ENCODE assay signal across 12 mouse cellular contexts in genomic region chr7:125335586-125336165, GRCm38 (mm10).
DNase-seq lines count a peak whose midpoint lies in the region; ATAC-seq and TF ChIP-seq lines count a peak whose summit lies in the region.
"Had no signal": no experiment of that assay in that cellular context is flagged by ENCODE, and none has a peak within 500 bp of the region (broad histone marks: within the 10 kb centered on the region; RNA-seq: fewer than 3 reads in every experiment).

No protein-coding gene starts in this region.

- no peak overlapping the region for H3K27ac ChIP-seq in cerebellum, adult 2 months (ENCODE audit: insufficient read depth, low read length)
- no peak overlapping the region for H3K27ac ChIP-seq in midbrain, postnatal 0 days (ENCODE audit: low read depth, low read length)
- no peak overlapping the region for H3K27ac ChIP-seq in heart, embryonic 10.5 days
- H3K27ac ChIP-seq: liver, embryonic 13.5 days; midbrain, embryonic 12.5 days had no signal

- TF ChIP-seq CTCF in cerebellum, adult 2 months (IDR thresholded peaks at IDR 0.05; ENCODE audit: borderline replicate concordance, insufficient read depth, low read depth, low read length), result no peak
- TF ChIP-seq CTCF in midbrain, postnatal 0 days (IDR thresholded peaks at IDR 0.05), result no peak

- DNase-seq in left cerebral cortex, postnatal 4 days, result peak; percentile 95
- DNase-seq in left cerebral cortex, postnatal 36 days (ENCODE audit: low spot score in 2 of 2), result no peak
- peak; percentile 64 for DNase-seq in brain, adult 2 months (ENCODE audit: low read depth, low spot score)
- peak; percentile 53 to 76 for DNase-seq in cerebellum, adult 2 months
- DNase-seq in midbrain, postnatal 0 days (ENCODE audit: low spot score), result peak; percentile 95
- no peak for DNase-seq in heart, postnatal 25 days (ENCODE audit: low spot score)
- no peak for DNase-seq in heart, embryonic 10.5 days (ENCODE audit: low spot score)
- DNase-seq: kidney, adult 11 months; liver, embryonic 13.5 days; thymus, postnatal 25 days had no signal

- no peaks in the 10 kb centered on the region for H3K36me3 ChIP-seq in midbrain, postnatal 0 days (ENCODE audit: insufficient read depth, low read length)
- no peaks in the 10 kb centered on the region for H3K36me3 ChIP-seq in heart, embryonic 10.5 days
- H3K36me3 ChIP-seq: liver, embryonic 13.5 days; midbrain, embryonic 12.5 days had no signal

- intact Hi-C loops in left cerebral cortex, postnatal 4 days (cut with DNase I), result no loop called here
- intact Hi-C loops in left cerebral cortex, postnatal 36 days (cut with DNase I), result no loop called here
- intact Hi-C loops in heart, postnatal 25 days (cut with DNase I), result no loop called here

- H3K4me2 ChIP-seq in midbrain, postnatal 0 days (ENCODE audit: low read depth, low read length, poor library complexity, severe bottlenecking), result no peak overlapping the region
- H3K4me2 ChIP-seq: heart, embryonic 11.5 days; liver, embryonic 13.5 days; midbrain, embryonic 12.5 days had no signal

- H3K9ac ChIP-seq in midbrain, postnatal 0 days (replicated peaks; ENCODE audit: low read length, poor library complexity, severe bottlenecking), result no peak overlapping the region
- H3K9ac ChIP-seq: liver, embryonic 13.5 days; midbrain, embryonic 12.5 days had no signal

- ATAC-seq in midbrain, postnatal 0 days (ENCODE audit: low FRiP score), result peak; percentile 85

- no peak for TF ChIP-seq POLR2A in cerebellum, adult 2 months (IDR thresholded peaks at IDR 0.05; ENCODE audit: borderline replicate concordance, insufficient read depth, low read length)

- H3K4me1 ChIP-seq in cerebellum, adult 2 months (ENCODE audit: control insufficient read depth, insufficient read depth, low read length), result peaks cover 7% of the 10 kb centered on the region; the same call in 1 of the 2 replicates
- no peaks in the 10 kb centered on the region for H3K4me1 ChIP-seq in midbrain, postnatal 0 days (ENCODE audit: insufficient read depth, low read length)
- H3K4me1 ChIP-seq in heart, embryonic 10.5 days, result no peaks in the 10 kb centered on the region
- H3K4me1 ChIP-seq: liver, embryonic 13.5 days had no signal

- WGBS in cerebellum, adult 2 months, result 3% methylated on average over 3 of the region's 3 CpGs
- 62% methylated on average over 3 of the region's 3 CpGs for WGBS in midbrain, postnatal 0 days
- WGBS in heart, embryonic 10.5 days, result 68% methylated on average over 3 of the region's 3 CpGs

- H3K9me3 ChIP-seq in midbrain, postnatal 0 days (ENCODE audit: low read length), result no peaks in the 10 kb centered on the region
- no peaks in the 10 kb centered on the region for H3K9me3 ChIP-seq in heart, embryonic 10.5 days
- H3K9me3 ChIP-seq: liver, embryonic 13.5 days; midbrain, embryonic 12.5 days had no signal

- H3K4me3 ChIP-seq in cerebellum, adult 2 months (replicated peaks; ENCODE audit: insufficient read depth, low read depth, low read length), result no peak overlapping the region
- no peak overlapping the region for H3K4me3 ChIP-seq in midbrain, postnatal 0 days (ENCODE audit: low read depth, low read length)
- no peak overlapping the region for H3K4me3 ChIP-seq in heart, embryonic 10.5 days
- H3K4me3 ChIP-seq: liver, embryonic 13.5 days; midbrain, embryonic 12.5 days had no signal

- H3K27me3 ChIP-seq in cerebellum, adult 2 months (ENCODE audit: control insufficient read depth, insufficient read depth, low read length), result no peaks in the 10 kb centered on the region; the same call in 1 of the 2 replicates
- H3K27me3 ChIP-seq in midbrain, postnatal 0 days (ENCODE audit: insufficient read depth, low read length), result no peaks in the 10 kb centered on the region
- no peaks in the 10 kb centered on the region for H3K27me3 ChIP-seq in heart, embryonic 10.5 days (ENCODE audit: insufficient read depth, poor library complexity, severe bottlenecking)
- H3K27me3 ChIP-seq: liver, embryonic 13.5 days; midbrain, embryonic 12.5 days had no signal

Comparison
In these comparisons a context has a peak if more than half of its experiments do, and no peak if none do; other contexts are left out.
1. DNase-seq: peak in left cerebral cortex, postnatal 4 days (single experiment), brain, adult 2 months (single experiment), cerebellum, adult 2 months (2 of 2) and midbrain, postnatal 0 days (single experiment); none in left cerebral cortex, postnatal 36 days (0 of 2), heart, postnatal 25 days (single experiment) and heart, embryonic 10.5 days (single experiment).